Mouse (Mus musculus) CD8-positive naive resting alpha-beta T cell, adult 2 months (primary cell): ENCODE results near the gene Nrf1.
A peak's percentile ranks its signal among the peaks of the same experiment; 100 is the strongest.

Source experiments
- DNase-seq, 2 experiments: peaks; one replicate each; pipeline ENCODE4 v3.0.0; 2022; ENCODE audit warnings: low read depth in 2 of 2, low spot score in 2 of 2

Nrf1 gene

DNA sequence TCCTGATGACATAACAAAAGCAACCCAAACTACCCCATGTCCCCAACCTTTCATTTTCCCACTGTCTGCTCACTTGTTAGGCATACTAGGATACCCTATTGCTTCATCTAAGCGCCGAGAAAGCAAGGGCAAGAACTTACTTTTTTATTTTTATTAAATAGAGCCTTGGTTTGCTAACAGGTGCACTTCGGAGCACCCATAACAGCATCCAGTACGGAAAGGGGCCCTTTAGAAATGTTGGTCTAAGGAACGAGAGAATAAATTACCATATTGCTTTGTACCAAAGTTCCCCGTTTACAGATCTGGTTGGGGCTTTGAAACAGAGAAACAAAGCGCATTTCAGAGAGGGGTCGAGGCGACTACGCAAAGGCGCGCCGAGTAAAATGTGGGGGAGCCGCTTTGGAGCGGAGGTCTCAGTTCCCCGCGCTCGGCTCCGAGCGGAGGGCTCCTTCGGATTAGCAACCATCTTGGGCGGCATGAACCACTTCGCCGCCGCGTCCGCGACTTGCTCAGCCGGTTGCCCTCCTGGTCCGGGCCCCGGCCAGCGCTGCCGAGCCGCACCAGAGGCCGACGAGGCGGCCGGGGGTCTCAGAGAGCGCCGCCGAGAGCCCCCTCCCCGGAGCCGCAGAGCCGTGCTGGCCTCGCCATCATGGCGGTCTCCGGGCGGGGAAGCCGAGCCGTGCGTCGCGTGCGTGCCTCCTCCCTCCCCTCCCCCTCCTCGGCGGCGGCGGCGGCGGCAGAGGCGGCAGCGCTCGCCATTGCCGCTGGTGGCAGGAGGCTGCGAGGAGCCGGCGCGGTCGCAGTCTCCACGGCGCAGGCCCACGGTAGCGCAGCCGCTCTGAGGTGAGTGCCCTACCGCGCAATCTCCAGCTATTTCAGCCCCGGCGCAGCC lies at the start of gene Nrf1:
Gene Nrf1 (plus strand): TSS at position 718 of the 892 bp plus-strand sequence.
- DNase-seq = peak; percentile 89

- no peak for DNase-seq
Observed at GRCm38 (mm10) chr6:29998140-29998539, 49.6 kb upstream of the Nrf1 start.

DNA sequence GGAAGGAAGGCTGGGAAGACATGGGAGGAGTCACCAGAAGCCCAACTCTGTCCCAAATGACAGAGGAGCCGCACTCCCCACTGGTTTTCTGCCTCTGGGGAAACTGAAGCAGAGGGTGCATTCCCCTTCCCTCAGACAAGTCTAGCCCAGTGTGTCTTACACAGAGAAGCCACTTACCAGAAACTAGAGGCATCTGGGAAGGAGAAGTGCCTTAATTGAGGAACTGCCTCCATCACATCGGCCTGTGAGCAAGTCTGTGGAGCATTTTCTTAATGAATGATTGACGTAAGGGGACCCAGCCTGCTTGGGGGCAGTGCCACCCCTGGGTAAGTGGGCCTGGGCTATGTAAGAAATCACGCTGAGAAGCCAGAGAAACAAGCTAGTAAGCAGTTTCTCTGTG lies 49.0 kb upstream of the Nrf1 start:
- no peak for DNase-seq

- DNase-seq = no peak
Observed at GRCm38 (mm10) chr6:30002628-30003027, 45.2 kb upstream of the Nrf1 start.

DNA sequence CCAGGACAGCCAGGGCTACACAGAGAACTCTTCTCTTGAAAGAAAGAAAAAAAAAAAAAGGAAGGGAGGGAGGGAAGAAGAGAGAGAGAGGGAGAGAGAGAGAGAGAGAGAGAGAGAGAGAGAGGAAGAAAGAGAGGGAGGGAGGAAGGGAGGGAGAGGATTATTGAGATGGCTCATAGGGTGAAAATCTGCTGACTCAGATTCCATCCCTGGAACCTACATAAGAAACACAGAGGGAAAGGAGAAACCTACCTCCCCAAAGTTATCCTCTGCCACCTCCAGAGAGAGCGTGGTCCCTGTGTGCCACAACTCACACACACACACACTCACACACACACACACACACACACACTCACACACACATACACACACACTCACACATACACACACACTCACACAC lies 41.9 kb upstream of the Nrf1 start:
- DNase-seq = no peak

- no peak for DNase-seq
Observed at GRCm38 (mm10) chr6:30009204-30009603, 38.6 kb upstream of the Nrf1 start.

GRCm38 (mm10) chr6:30013520-30013919 lies 34.3 kb upstream of the Nrf1 start:
- no peak for DNase-seq

DNA sequence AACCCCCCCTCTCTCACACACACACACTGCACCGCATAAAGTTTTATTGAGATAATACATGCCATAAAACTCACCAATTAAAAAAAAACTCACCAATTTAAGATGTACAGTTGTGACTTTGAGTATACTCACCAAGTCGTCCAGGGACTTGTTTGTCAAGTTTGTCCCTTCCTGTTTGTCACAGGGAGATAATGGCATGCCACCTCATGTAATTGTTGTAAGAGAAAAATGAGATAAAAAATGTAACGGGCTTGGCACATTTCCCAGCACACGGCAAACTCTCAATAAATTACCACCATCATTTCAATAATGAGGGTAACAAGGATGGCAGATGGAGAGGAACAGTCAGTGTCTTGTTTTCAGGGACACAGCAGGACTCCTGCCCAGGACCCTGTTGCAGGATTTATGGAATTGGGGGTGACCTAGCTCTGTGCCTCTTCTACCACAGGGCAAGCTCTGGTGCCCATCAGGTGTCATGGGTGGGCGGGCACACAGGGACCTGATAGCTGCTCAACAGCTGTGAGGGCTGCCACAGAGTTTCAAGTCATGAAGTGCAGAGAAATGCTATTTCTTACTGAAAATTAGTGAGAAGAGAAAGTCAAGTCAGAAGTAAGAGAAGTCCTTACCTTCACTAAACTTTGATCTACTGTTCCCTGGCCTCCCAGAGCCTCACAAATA lies 33.5 kb upstream of the Nrf1 start:
- DNase-seq = no peak

DNA sequence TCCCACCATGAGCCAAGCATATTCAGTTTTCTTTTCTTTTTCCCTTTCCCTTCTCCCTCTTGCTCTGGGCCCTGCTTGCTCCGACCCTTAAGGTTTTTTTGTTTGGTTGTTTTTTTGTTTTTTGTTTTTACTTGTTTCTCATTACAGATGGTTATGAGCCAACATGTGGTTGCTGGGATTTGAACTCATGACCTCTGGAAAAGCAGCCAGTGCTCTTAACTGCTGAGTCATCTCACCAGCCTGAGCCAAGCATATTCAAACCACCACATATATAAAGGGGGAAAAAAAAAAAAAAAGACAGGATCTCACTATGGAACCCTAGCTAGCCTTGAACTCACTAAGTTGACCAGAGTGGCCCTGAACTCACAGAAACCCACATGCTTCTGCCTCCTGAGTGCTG lies 26.5 kb upstream of the Nrf1 start:
- DNase-seq = no peak

DNA sequence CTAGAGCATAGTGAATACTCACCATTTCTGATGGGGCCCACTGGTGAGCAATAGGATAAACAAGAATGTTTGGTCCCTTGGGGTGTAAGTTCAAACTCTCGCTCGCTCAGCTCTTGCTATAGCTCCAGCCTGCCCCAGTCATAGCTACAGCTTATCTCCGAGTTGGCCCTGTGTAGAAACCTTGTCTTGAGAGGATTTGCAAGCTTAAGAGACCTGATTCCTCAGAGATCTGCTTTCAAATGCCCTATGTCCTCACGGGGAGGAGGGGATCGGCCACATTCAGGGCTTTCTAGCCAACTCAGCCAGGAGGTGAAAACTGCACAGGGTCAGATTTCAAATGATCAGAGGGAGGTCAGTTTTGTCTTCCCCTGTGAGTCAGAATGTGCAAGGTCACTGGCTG lies 26.1 kb upstream of the Nrf1 start:
- no peak for DNase-seq

DNA sequence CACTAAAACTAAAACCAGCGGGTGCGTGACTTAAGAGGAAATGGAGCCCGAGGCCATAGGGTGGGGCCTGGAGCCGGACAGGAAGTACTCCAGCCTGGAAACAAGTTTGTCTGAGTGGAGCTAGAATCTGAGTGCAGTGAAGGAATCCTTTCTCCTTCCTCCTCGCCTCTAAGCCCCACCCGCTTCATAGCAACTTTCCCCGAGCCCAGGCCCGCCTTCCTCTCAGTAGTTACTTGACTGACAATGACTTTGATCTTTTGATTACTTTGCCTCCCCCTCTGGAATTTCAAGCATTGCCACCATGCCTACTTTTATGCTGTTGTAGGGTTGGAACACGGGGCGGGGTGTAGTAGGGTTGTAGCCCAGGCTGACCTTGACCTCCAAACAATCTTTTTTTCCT lies 21.0 kb upstream of the Nrf1 start:
- no peak for DNase-seq

DNA sequence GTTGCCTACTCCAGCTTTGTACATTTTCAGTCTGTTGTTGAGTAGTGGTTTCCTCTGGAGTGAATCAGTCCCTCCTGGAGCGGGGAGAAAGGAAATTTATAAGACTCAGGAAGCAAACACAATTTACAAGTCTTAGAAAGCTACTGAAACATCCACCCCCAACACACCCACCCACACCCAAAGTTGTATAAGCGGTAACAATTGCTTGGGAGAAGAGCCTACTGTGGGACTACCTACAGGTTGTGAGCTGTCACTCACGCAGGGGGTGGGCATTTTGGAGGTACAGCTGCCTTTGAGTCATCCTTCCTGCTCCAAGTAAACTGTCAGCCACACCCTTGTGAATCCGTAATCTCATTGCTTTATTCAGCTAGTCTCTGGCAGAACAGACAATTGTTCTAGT lies 19.4 kb upstream of the Nrf1 start:
- no peak for DNase-seq

GRCm38 (mm10) chr6:30035112-30035511 lies 12.7 kb upstream of the Nrf1 start:
- DNase-seq = no peak

DNA sequence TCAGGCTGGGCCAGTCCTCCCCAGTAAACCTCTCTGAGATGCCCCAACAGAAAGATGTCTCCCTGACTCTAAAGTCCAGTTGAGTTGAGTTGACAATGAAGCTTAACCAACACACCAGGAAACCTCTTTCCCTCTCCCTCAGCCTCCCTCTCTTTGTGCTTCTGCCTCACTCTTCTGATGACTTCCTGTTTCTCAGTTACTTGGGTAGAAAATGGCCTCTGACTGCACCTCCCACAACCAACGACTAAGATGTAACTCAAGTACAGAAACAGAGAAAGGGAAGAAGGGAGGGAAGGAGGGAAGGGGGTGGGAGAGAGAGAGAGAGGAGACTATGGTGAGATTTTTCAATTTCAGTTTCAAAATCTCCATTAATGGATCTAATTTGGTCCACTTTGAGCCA lies 6.3 kb upstream of the Nrf1 start:
- no peak for DNase-seq

DNA sequence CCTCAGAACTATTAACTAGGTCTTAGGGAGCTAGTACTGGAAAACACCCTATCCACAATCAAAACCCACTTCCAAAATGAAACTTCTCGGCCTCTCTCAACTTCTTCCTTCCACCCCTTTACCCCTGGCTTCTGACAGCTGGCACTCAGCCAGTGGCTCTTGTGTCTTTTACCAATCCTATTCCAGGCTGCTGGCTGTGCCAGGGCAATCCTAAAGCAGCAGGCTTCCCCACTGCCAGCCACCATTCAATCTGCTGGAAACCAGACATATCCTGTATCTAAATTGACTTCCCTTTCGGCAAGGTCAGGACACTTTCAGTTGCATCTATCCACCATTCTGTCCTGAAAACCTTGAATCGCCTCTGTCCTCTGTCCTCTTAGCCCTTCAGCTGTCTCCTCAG lies 5.3 kb upstream of the Nrf1 start:
- no peak for DNase-seq

- no peak for DNase-seq
Observed at GRCm38 (mm10) chr6:30048163-30048500, 344 bp downstream of the Nrf1 start.

GRCm38 (mm10) chr6:30048501-30049353 lies 939 bp downstream of the Nrf1 start:
- peak; percentile 47 to 48 for DNase-seq

DNA sequence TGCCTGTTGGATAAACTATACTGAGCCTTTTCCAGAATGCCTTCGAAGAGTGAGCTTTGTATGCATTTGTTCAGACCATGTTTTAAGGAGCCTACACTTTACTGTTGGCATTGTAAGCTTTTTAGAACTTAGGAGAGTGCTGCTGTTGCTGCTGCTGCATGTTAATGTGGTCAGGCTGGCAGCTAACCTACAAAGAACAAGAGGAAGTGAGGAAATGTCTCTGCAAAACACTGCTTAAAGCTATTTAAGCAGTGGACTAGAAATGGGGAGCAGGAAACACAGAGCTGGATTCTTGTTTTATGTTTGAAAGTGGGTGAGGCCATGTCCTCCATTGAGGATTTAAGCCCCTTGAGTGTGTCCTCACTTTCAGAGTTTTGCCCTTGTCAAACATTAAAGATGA lies 5.3 kb downstream of the Nrf1 start:
- peak in 1 of 2 experiments; percentile 33 for DNase-seq

DNA sequence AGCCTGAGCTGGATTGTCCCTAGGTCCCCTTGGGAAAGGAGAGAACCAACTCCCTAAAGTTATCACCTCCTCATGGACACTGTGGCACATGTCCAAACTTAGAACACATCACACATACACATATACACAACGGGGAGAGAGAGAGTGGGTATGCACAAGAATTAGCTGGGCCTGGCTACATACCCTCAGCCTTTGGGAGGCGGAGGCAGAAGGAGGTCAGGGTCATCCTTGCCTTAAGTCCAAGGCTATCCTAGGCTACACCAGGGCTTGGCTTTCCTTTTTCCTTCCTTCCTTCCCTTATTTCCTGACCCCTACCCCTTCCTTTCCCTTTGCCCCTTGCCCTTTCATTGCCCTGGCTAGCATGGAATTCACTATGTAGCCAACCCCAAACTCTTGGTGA lies 14.8 kb downstream of the Nrf1 start:
- no peak for DNase-seq

- no peak for DNase-seq
Observed at GRCm38 (mm10) chr6:30065369-30065768, 17.6 kb downstream of the Nrf1 start.

DNA sequence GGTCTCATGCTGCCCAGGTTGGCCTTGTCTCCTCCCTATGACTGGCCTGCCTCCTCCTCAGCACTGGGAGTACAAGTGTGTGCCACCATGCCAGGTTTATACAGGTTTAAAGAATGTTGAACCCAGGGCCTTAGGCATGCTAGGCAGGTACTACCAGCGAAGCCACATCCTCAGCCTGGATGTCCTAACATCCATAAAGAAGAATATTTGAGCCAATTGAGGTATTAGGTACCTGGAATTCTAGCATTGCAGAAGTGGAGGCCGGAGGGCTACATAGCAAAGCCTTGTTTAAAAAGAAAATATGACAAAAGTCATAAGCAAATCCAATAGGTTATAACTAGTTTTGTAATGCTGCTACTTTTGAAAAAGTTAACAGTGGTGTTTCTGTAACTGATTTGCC lies 19.0 kb downstream of the Nrf1 start:
- DNase-seq = no peak

DNA sequence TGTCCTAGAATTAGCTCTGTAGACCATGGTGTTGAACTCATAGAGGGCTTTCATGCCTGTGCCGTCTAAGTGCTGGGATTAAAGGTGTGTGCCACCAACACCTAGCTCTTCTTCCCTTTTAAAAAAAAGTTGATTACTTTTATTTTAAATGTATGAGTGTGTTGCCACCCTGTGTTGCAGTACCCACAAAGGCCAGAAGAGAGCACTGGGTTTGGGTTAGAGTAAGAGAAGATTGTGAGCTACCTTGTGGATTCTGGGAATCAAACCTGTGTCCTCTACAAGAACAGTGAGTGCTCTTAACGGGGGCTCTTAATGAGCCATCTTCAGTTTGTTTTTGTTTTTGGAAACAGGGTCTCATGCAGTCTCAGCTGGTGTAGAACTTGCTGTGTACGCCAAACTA lies 24.7 kb downstream of the Nrf1 start:
- peak in 1 of 2 experiments; percentile 31 for DNase-seq
